Mouse (Mus musculus): ENCODE measurements around the gene Ppcdc. TPM values are rescaled to one million over a fixed set of nuclear protein-coding genes. Genes with fewer than 3 reads are reported as not detected.

Ppcdc gene
- total RNA-seq, 1 experiment from 2014 or later: 16.2 TPM

GRCm38 (mm10) chr9:57389131-57389530, 50.8 kb downstream of the Ppcdc start:
- ATAC-seq (replicated peaks; ENCODE audit: low read depth, poor library complexity, severe bottlenecking): no peak

GRCm38 (mm10) chr9:57386926-57387325, 53.0 kb downstream of the Ppcdc start:
- ATAC-seq (replicated peaks; ENCODE audit: low read depth, poor library complexity, severe bottlenecking): no peak

GRCm38 (mm10) chr9:57384621-57385020, 55.3 kb downstream of the Ppcdc start:
- ATAC-seq (replicated peaks; ENCODE audit: low read depth, poor library complexity, severe bottlenecking): no peak

- no peak for ATAC-seq (replicated peaks; ENCODE audit: low read depth, poor library complexity, severe bottlenecking)
Measured at GRCm38 (mm10) chr9:57360999-57361398, 78.9 kb downstream of the Ppcdc start.

GRCm38 (mm10) chr9:57354377-57355183, 85.3 kb downstream of the Ppcdc start:
- ATAC-seq (replicated peaks; ENCODE audit: low read depth, poor library complexity, severe bottlenecking): no peak

- ATAC-seq (replicated peaks; ENCODE audit: low read depth, poor library complexity, severe bottlenecking): no peak
Measured at GRCm38 (mm10) chr9:57351277-57351676, 88.6 kb downstream of the Ppcdc start.

GRCm38 (mm10) chr9:57345902-57346301, 94.0 kb downstream of the Ppcdc start:
- no peak for ATAC-seq (replicated peaks; ENCODE audit: low read depth, poor library complexity, severe bottlenecking)

- ATAC-seq (replicated peaks; ENCODE audit: low read depth, poor library complexity, severe bottlenecking): peak; percentile 19; the same call in 1 of the 2 replicates
Measured at GRCm38 (mm10) chr9:57343752-57344151, 96.2 kb downstream of the Ppcdc start.

- no peak for ATAC-seq (replicated peaks; ENCODE audit: low read depth, poor library complexity, severe bottlenecking)
Measured at GRCm38 (mm10) chr9:57342906-57343474, 96.9 kb downstream of the Ppcdc start.

- ATAC-seq (replicated peaks; ENCODE audit: low read depth, poor library complexity, severe bottlenecking): no peak
Measured at GRCm38 (mm10) chr9:57342186-57342585, 97.7 kb downstream of the Ppcdc start.

GRCm38 (mm10) chr9:57340361-57340760, 99.6 kb downstream of the Ppcdc start:
- ATAC-seq (replicated peaks; ENCODE audit: low read depth, poor library complexity, severe bottlenecking): no peak

- ATAC-seq (replicated peaks; ENCODE audit: low read depth, poor library complexity, severe bottlenecking): peak; percentile 94
Measured at GRCm38 (mm10) chr9:57339577-57340210, 100.2 kb downstream of the Ppcdc start.

GRCm38 (mm10) chr9:57338706-57339105, 101.2 kb downstream of the Ppcdc start:
- ATAC-seq (replicated peaks; ENCODE audit: low read depth, poor library complexity, severe bottlenecking): no peak

Other genes with a start within 250 kb of the Ppcdc start
- gene Trcg1, start 203.6 kb downstream of the Ppcdc start, total RNA-seq (2017): not detected in 2 replicates
- gene 1700017B05Rik, start 177.5 kb downstream of the Ppcdc start, total RNA-seq (2017): 19.6 and 31.9 TPM in 2 replicates
- gene Scamp5, start 27.9 kb upstream of the Ppcdc start, total RNA-seq (2017): 0.34 and 0.37 TPM in 2 replicates
- not detected in 2 replicates for gene Rpp25, start 63.9 kb upstream of the Ppcdc start, total RNA-seq (2017)
- 86.5 and 107 TPM in 2 replicates for gene Cox5a, start 81.2 kb upstream of the Ppcdc start, total RNA-seq (2017)
- gene Fam219b, start 97.4 kb upstream of the Ppcdc start, total RNA-seq (2017): 12.2 and 13.6 TPM in 2 replicates
- gene Mpi, start 112.6 kb upstream of the Ppcdc start, total RNA-seq (2017): 10.7 and 14.5 TPM in 2 replicates
- gene Scamp2, start 120.8 kb upstream of the Ppcdc start, total RNA-seq (2017): 19.2 and 24.9 TPM in 2 replicates
- gene Ulk3, start 149.3 kb upstream of the Ppcdc start, total RNA-seq (2017): 4.1 and 10.6 TPM in 2 replicates
- not detected in 2 replicates for gene Cplx3, start 166.2 kb upstream of the Ppcdc start, total RNA-seq (2017)
- gene Lman1l, start 180.7 kb upstream of the Ppcdc start, total RNA-seq (2017): not detected in 2 replicates
- 134 and 190 TPM in 2 replicates for gene Csk, start 213.5 kb upstream of the Ppcdc start, total RNA-seq (2017)
- gene Cyp1a2, start 243.6 kb upstream of the Ppcdc start, total RNA-seq (2017): not detected in 2 replicates
- 0.50 TPM in 1 of 2 replicates, not detected in the other for gene Cyp1a1, start 247.8 kb upstream of the Ppcdc start, total RNA-seq (2017)